Mouse (Mus musculus) erythroblast, adult 5-6 weeks (primary cell): ENCODE results near the gene Malsu1. TPM values are rescaled to one million over a fixed set of nuclear protein-coding genes. Genes with fewer than 3 reads are reported as not detected.

Source experiments
- ATAC-seq: replicated peaks from 2 replicates; pipeline ENCODE4 v1.8.0; 2016; ENCODE audit warnings: moderate number of reproducible peaks, mild to moderate bottlenecking, moderate TSS enrichment, inconsistent platforms; ENCODE audit not compliant: poor library complexity, low FRiP score, severe bottlenecking
- total RNA-seq, 2 experiments: library from RNA; stranded (forward) in 1 of 2; stranded (reverse) in 1 of 2; fragments of 150-400 nt in 1 of 2; fragments of 200-764, 138-1000 nt in 1 of 2; gene quantifications; 2 replicates each; pipeline versions ENCODE4 v1.2.3 to v1.2.4; 2015 to 2017; ENCODE audit warnings: low replicate concordance in 2 of 2

Malsu1 gene
- total RNA-seq, 2 experiments from 2014 or later, result 0.77 to 14.2 TPM

GRCm38 (mm10) chr6:49057053-49058021 lies 16.3 kb upstream of the Malsu1 start:
- ATAC-seq, result peak; percentile 77

DNA sequence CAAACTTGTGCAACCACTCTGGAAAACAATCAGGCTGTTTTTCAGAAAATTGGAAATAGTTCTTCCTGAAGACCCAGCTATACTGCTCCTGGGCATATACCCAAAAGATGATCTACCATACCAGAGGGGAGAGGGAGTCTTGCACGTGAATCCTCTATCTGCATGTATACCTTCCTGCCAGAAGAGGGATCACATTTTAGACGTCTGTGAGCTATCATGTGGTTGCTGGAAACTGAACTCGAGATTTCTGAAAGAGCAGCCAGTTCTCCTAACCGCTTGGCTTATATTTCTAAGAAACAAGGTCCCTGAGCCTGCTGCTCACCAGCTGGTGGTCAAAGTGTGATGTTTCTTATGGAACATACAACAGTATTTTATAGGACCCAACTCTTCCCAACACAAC lies 5.2 kb upstream of the Malsu1 start:
- ATAC-seq, result no peak

DNA sequence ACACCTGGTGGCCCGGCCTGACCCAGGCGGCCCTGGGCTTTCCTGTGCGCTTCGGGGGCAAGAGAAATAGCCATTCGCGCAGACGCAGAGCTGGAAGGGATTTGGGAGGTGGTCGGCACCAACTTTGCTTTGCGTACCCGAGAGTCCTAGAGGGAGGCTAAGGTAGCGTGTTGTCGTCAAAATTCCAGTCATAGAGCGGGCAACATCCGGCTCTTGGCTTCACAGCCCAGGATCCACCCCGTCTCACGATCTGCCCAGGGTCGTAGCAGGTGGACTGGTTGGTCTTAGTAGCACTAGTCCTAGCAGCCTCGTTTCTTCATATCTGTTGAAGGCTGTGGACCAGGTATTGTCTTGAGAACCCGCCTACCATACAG lies 509 bp downstream of the Malsu1 start:
- peak; percentile 24; the same call in 1 of the 2 replicates for ATAC-seq

DNA sequence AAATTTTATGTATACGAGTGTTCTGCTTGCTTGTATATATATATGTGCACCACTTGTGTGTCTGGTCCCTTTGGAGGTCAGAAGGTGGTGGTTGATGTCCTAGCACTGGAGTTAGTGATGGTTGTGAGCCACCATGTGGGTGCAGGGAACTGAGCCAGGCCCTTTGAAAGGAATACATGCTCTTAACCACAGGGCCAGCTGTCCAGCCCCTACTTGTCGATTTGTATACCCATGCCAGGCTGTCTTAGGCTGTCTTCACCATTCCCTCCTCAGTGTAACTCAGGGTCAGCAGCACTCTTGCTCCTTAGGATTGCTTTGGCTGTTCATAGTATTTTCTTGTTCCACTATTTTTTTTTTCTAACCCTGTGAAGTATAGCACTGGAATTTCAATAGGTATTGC lies 4.3 kb downstream of the Malsu1 start:
- no peak for ATAC-seq

DNA sequence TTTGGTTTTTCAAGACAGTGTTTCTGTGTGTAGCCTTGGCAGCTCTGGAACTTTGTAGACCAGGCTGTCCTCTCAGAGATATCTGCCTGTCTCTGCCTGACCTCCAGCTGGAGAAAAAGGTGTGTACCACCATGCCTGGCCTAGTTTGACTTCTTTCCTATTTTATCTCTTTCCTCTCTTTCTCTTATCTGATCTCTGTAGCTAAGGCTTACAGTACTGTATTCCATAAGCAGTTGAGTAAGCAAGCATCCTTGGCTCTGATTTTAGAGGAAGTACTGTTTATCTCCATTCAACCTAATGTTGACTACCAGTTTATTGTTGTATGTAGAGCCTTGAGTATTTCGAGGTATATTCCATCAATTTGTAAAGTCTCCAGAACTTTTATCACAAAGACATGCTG lies 5.7 kb downstream of the Malsu1 start:
- ATAC-seq, result no peak

DNA sequence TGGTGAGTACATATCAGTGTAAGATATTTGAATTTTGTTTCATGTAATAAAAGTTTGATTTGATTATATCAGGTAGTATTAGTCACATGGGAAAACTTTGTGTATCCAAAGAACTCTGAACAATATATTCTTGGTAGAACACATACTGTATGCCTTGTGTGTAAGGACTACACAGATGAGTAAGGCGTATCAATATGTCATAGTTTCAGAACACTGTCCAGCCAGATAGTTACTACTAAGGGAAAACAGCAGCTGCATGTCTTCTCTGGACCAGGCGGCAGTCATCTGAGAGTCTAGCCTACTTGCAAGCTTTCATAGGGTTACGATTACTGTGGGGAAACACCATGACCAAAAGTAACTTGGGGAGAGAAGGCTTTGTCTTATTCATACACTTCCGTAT lies 9.4 kb downstream of the Malsu1 start:
- no peak for ATAC-seq

GRCm38 (mm10) chr6:49094968-49095367 lies 21.4 kb downstream of the Malsu1 start:
- ATAC-seq, result no peak

DNA sequence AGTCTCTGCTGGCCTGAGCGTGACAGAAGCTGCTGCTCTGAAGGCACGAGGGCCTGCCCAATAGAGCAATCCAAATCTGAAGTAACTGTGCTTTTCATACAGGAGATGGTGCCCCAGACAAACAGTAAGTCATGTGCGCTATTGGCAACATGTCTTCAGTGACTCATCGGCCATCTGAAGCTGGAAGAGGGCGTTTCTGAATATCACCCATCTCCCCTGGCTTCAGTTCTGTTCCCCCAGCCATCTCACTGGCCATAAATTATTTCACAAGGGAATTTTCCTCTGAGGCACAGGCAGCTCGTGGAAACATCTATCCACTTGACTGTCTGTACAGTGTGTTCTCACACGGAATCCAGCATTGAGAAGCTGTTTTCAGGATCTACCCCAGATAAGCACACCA lies 22.8 kb downstream of the Malsu1 start:
- ATAC-seq, result no peak

- ATAC-seq, result no peak
Observed at GRCm38 (mm10) chr6:49096933-49097461, 23.4 kb downstream of the Malsu1 start.

DNA sequence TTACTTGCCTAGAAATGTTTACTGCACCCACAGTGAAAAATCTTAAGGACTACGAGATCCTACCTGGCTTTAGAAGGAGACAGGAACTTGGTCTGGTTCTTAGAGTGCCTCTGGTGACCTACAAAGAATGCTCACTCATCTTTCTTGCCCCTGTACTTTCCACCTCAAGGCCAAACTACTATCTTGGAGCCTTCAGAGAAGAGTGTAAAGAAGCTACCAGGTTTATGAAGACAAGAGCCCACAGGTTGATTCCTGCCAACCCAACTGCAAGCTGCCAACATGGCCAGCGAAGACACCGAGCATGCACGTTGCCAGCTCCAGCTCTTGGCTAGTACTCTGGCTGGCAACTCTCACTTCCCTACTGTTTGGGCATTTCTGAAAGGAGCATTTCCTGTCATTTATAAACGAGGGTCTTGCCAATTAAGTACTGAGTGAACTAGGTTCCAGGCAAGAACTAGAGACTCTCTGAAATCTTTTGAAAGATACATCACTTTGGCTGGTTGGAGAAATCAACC lies 24.1 kb downstream of the Malsu1 start:
- ATAC-seq, result no peak

GRCm38 (mm10) chr6:49099086-49099485 lies 25.5 kb downstream of the Malsu1 start:
- no peak for ATAC-seq

DNA sequence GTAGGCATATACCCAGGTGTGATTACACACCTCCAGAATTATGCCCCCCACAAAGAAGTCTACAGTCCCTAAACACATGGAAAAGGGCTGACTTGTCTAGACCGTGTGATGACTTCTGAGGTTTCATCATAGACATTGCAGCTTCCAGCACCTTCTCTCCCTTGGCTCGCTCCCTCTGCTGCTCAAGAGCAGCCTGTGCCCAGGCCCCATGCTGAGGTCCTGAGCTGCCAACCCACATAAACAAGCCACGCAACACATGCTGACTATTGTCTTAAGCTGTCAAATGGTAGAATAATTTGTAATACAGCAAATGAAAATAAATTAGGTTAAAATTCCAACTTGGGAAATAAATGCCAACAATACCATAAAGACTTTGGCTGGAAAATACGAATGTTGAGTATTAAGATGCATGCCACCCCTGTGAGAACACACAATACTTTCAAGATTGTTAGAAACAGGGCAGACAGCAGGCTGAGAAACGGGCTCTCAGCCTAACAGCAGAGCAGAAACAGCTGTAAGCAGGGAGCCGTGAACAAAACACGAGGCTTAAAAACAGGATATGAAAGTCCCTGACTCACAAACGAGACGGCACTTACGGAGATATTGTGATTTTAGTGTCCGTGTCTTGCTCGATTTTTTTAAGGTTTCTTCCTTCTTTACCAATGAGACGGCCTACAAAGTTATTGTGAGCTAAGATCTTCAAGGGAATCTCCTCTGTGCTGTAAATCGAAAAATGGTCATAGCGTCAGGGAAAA lies 33.3 kb downstream of the Malsu1 start:
- ATAC-seq, result no peak

GRCm38 (mm10) chr6:49109196-49109595 lies 35.6 kb downstream of the Malsu1 start:
- ATAC-seq, result no peak

GRCm38 (mm10) chr6:49113895-49114294 lies 40.3 kb downstream of the Malsu1 start:
- ATAC-seq, result no peak

DNA sequence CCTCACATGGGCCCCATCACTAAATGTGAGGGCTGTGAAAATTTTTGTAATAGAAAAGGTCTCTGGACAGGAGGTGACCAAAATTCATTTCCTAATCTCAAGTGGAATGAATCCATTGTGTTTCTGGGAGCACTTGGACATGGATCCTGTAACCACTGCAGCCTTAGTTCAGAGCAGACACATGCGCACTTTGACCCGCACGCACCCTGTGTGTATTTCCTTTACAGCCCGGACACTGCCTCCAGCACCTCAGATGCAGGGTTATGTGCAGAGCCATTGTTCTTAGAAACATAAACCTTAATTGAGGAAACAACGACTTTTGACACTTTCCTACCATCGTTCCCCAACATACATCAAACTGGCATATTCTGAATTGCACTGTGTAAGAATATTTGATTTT lies 40.9 kb downstream of the Malsu1 start:
- ATAC-seq, result no peak

DNA sequence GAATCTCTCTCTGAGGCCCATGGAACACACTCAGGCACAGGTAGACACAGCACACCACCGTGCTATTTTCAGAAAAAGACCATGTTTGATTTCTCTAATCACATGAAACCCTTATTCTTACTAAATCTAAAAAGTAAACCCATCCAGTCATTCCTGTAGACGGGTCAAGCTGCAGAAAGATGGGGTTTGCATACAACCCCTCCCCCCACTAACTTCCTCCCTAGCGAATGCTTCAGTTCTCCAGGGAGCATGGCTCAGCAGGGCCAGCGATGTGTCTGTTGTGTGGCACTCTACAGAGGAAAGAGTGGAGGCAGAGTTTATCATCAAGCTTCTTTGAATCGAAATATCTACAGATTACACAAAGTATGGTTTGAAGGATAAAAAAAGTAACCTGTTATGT lies 42.0 kb downstream of the Malsu1 start:
- no peak for ATAC-seq

GRCm38 (mm10) chr6:49116241-49116640 lies 42.6 kb downstream of the Malsu1 start:
- ATAC-seq, result no peak

GRCm38 (mm10) chr6:49118446-49118845 lies 44.9 kb downstream of the Malsu1 start:
- ATAC-seq, result no peak

GRCm38 (mm10) chr6:49119462-49120135 lies 46.0 kb downstream of the Malsu1 start:
- no peak for ATAC-seq

- ATAC-seq, result no peak
Observed at GRCm38 (mm10) chr6:49120370-49120769, 46.8 kb downstream of the Malsu1 start.
